Mouse (Mus musculus): ENCODE results near the gene Map2k6.

Map2k6 gene

GRCm38 (mm10) chr11:110450758-110451121, 51.8 kb downstream of the Map2k6 start:
- DNase-seq (ENCODE audit: low spot score): no peak

GRCm38 (mm10) chr11:110451590-110451989, 52.7 kb downstream of the Map2k6 start:
- DNase-seq (ENCODE audit: low spot score): no peak

GRCm38 (mm10) chr11:110453445-110454154, 54.7 kb downstream of the Map2k6 start:
- DNase-seq (ENCODE audit: low spot score): no peak

GRCm38 (mm10) chr11:110457441-110457912, 58.6 kb downstream of the Map2k6 start:
- no peak for DNase-seq (ENCODE audit: low spot score)

GRCm38 (mm10) chr11:110460480-110460879, 61.6 kb downstream of the Map2k6 start:
- DNase-seq (ENCODE audit: low spot score): no peak

GRCm38 (mm10) chr11:110461560-110462331, 62.8 kb downstream of the Map2k6 start:
- DNase-seq (ENCODE audit: low spot score): no peak

GRCm38 (mm10) chr11:110462975-110463578, 64.2 kb downstream of the Map2k6 start:
- DNase-seq (ENCODE audit: low spot score): no peak

- no peak for DNase-seq (ENCODE audit: low spot score)
Observed at GRCm38 (mm10) chr11:110463801-110464200, 64.9 kb downstream of the Map2k6 start.

- no peak for DNase-seq (ENCODE audit: low spot score)
Observed at GRCm38 (mm10) chr11:110469054-110469453, 70.1 kb downstream of the Map2k6 start.

GRCm38 (mm10) chr11:110470561-110471273, 71.8 kb downstream of the Map2k6 start:
- DNase-seq (ENCODE audit: low spot score): no peak

- no peak for DNase-seq (ENCODE audit: low spot score)
Observed at GRCm38 (mm10) chr11:110471362-110471761, 72.4 kb downstream of the Map2k6 start.

GRCm38 (mm10) chr11:110472078-110472477, 73.2 kb downstream of the Map2k6 start:
- no peak for DNase-seq (ENCODE audit: low spot score)

- DNase-seq (ENCODE audit: low spot score): no peak
Observed at GRCm38 (mm10) chr11:110473495-110473894, 74.6 kb downstream of the Map2k6 start.

- no peak for DNase-seq (ENCODE audit: low spot score)
Observed at GRCm38 (mm10) chr11:110476361-110477151, 77.6 kb downstream of the Map2k6 start.

- no peak for DNase-seq (ENCODE audit: low spot score)
Observed at GRCm38 (mm10) chr11:110477961-110478869, 79.3 kb downstream of the Map2k6 start.

GRCm38 (mm10) chr11:110478978-110479384, 80.1 kb downstream of the Map2k6 start:
- peak; percentile 70 for DNase-seq (ENCODE audit: low spot score)

- DNase-seq (ENCODE audit: low spot score): no peak
Observed at GRCm38 (mm10) chr11:110481406-110481805, 82.5 kb downstream of the Map2k6 start.

GRCm38 (mm10) chr11:110482176-110482575, 83.3 kb downstream of the Map2k6 start:
- no peak for DNase-seq (ENCODE audit: low spot score)

GRCm38 (mm10) chr11:110482649-110483048, 83.7 kb downstream of the Map2k6 start:
- DNase-seq (ENCODE audit: low spot score): no peak

- DNase-seq (ENCODE audit: low spot score): peak; percentile 91
Observed at GRCm38 (mm10) chr11:110483165-110483564, 84.2 kb downstream of the Map2k6 start.
